ENCODE assay signal across 21 mouse cellular contexts in the genomic region with DNA sequence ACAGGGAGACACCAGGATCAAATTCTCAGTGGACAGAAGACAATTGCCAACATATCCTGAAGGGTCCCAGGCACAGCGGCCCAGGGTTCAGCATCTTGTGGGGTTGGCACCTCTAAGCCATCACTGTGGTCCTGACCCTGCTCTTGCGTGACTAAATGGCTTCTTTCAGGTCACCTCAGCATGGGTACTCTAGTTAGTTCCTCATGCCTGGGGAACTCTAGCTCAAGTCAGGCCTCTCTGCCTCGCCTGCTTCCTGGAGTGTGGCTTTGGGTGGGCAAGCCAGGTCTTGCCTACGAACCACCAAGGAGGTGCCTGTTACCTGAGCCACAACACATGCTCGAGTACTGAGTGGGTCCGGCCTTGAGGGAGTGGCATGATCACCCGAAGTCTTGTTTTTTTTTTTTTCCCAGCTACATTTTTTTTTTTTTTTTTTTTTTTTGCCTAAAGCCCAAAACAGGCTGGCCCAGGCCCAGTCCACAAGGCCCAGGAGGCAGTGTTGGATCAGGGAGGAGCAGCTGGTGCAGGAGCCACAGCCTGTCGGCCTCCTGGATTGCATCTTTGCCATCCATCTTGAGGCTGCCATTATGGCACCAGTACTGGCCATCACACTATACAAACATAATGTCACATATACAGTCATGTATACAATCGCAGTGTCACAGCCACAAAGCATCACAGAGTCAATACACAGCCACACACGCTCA. TPM values are rescaled to one million over a fixed set of nuclear protein-coding genes. Genes with fewer than 3 reads are reported as not detected.
DNase-seq lines count a peak whose midpoint lies in the region; ATAC-seq and TF ChIP-seq lines count a peak whose summit lies in the region.
"Had no signal": no experiment of that assay in that cellular context is flagged by ENCODE, and none has a peak within 500 bp of the region (broad histone marks: within the 10 kb centered on the region; RNA-seq: fewer than 3 reads in every experiment).

No protein-coding gene starts in this region.

- H3K27me3 ChIP-seq in midbrain, embryonic 11.5 days (ENCODE audit: control insufficient read depth, insufficient read depth, low read length) = peaks cover 2% of the 10 kb centered on the region; the same call in 1 of the 2 replicates
- peaks cover 7% of the 10 kb centered on the region; the same call in 1 of the 2 replicates for H3K27me3 ChIP-seq in midbrain, embryonic 14.5 days (ENCODE audit: control insufficient read depth, insufficient read depth, low read length)
- H3K27me3 ChIP-seq in ES-Bruce4 (ENCODE audit: control insufficient read depth, insufficient read depth, low read length, poor library complexity, severe bottlenecking) = no peaks in the 10 kb centered on the region
- H3K27me3 ChIP-seq in embryonic facial prominence, embryonic 14.5 days (replicated peaks; ENCODE audit: control insufficient read depth, insufficient read depth, low read length) = no peaks in the 10 kb centered on the region
- no peaks in the 10 kb centered on the region for H3K27me3 ChIP-seq in stomach, embryonic 15.5 days (replicated peaks)
- H3K27me3 ChIP-seq: hindbrain, embryonic 12.5 days; neural tube, embryonic 13.5 days had no signal

- peak; percentile 60 for DNase-seq in midbrain, embryonic 11.5 days (ENCODE audit: low spot score, missing footprints)
- no peak for DNase-seq in midbrain, embryonic 14.5 days
- DNase-seq in embryonic facial prominence, embryonic 14.5 days (ENCODE audit: low spot score) = peak; percentile 54
- no peak for DNase-seq in left cerebral cortex, adult 18-20 months (ENCODE audit: low spot score in 2 of 2)
- DNase-seq in layer of hippocampus, adult 18-20 months (ENCODE audit: low spot score in 2 of 2) = no peak
- no peak for DNase-seq in thymus, postnatal 4 days
- DNase-seq: cerebellum, adult 8-10 months; gastrocnemius, postnatal 10 days; kidney, adult 11 months; kidney, postnatal 25 days; left cerebral cortex, postnatal 4 days; lung, postnatal 14 days had no signal

- TF ChIP-seq EP300 in ES-Bruce4 (IDR thresholded peaks at IDR 0.05; ENCODE audit: insufficient read depth, low read depth, low read length) = no peak

- no peaks in the 10 kb centered on the region for H3K36me3 ChIP-seq in midbrain, embryonic 11.5 days (ENCODE audit: control insufficient read depth, insufficient read depth, low read length)
- H3K36me3 ChIP-seq in midbrain, embryonic 14.5 days (ENCODE audit: control insufficient read depth, insufficient read depth, low read length) = no peaks in the 10 kb centered on the region
- H3K36me3 ChIP-seq in ES-Bruce4 (ENCODE audit: control insufficient read depth, insufficient read depth, low read length, poor library complexity, severe bottlenecking) = no peaks in the 10 kb centered on the region
- H3K36me3 ChIP-seq in embryonic facial prominence, embryonic 14.5 days (ENCODE audit: control insufficient read depth, insufficient read depth, low read length) = no peaks in the 10 kb centered on the region
- no peaks in the 10 kb centered on the region for H3K36me3 ChIP-seq in stomach, embryonic 15.5 days
- H3K36me3 ChIP-seq: hindbrain, embryonic 12.5 days; neural tube, embryonic 13.5 days had no signal

- H3K9ac ChIP-seq in midbrain, embryonic 11.5 days (ENCODE audit: low read length) = no peak overlapping the region
- H3K9ac ChIP-seq in midbrain, embryonic 14.5 days (replicated peaks; ENCODE audit: low read length) = no peak overlapping the region
- no peak overlapping the region for H3K9ac ChIP-seq in ES-Bruce4 (ENCODE audit: low read depth, poor library complexity, severe bottlenecking)
- H3K9ac ChIP-seq in embryonic facial prominence, embryonic 14.5 days (ENCODE audit: low read depth, low read length) = no peak overlapping the region
- no peak overlapping the region for H3K9ac ChIP-seq in stomach, embryonic 15.5 days
- H3K9ac ChIP-seq: hindbrain, embryonic 12.5 days; liver, embryonic 14.5 days; neural tube, embryonic 13.5 days had no signal

- no peaks in the 10 kb centered on the region for H3K4me1 ChIP-seq in midbrain, embryonic 11.5 days (ENCODE audit: control insufficient read depth, insufficient read depth, low read length)
- H3K4me1 ChIP-seq in midbrain, embryonic 14.5 days (ENCODE audit: control insufficient read depth, insufficient read depth, low read length) = no peaks in the 10 kb centered on the region
- peaks cover 12% of the 10 kb centered on the region for H3K4me1 ChIP-seq in ES-Bruce4 (ENCODE audit: control insufficient read depth, insufficient read depth, low read length)
- H3K4me1 ChIP-seq in embryonic facial prominence, embryonic 14.5 days (ENCODE audit: control insufficient read depth, insufficient read depth, low read length) = no peaks in the 10 kb centered on the region
- H3K4me1 ChIP-seq in stomach, embryonic 15.5 days = no peaks in the 10 kb centered on the region
- H3K4me1 ChIP-seq: hindbrain, embryonic 12.5 days; neural tube, embryonic 13.5 days had no signal

- no peak for TF ChIP-seq CTCF in ES-Bruce4 (IDR thresholded peaks at IDR 0.05; ENCODE audit: low read depth, low read length)

- TF ChIP-seq POLR2A in ES-Bruce4 (IDR thresholded peaks at IDR 0.05; ENCODE audit: insufficient read depth, low read length) = no peak

- no peak for ATAC-seq in midbrain, embryonic 11.5 days (ENCODE audit: low FRiP score)
- ATAC-seq in midbrain, embryonic 14.5 days (ENCODE audit: low FRiP score, low TSS enrichment) = no peak
- peak; percentile 77 for ATAC-seq in embryonic facial prominence, embryonic 14.5 days (ENCODE audit: low read depth)
- no peak for ATAC-seq in stomach, embryonic 15.5 days (ENCODE audit: insufficient read depth, low FRiP score, low read depth)
- ATAC-seq: midbrain, embryonic 16.5 days had no signal

- 86% methylated on average over 10 of the region's 10 CpGs for WGBS in midbrain, embryonic 11.5 days
- WGBS in midbrain, embryonic 14.5 days = 85% methylated on average over 10 of the region's 10 CpGs
- 73% methylated on average over 10 of the region's 10 CpGs for WGBS in embryonic facial prominence, embryonic 14.5 days
- WGBS in stomach, embryonic 15.5 days = 78% methylated on average over 10 of the region's 10 CpGs

- no peak overlapping the region for H3K27ac ChIP-seq in midbrain, embryonic 11.5 days (ENCODE audit: low read depth, low read length)
- H3K27ac ChIP-seq in midbrain, embryonic 14.5 days (replicated peaks; ENCODE audit: low read depth, low read length) = no peak overlapping the region
- peak overlapping the region; percentile 12; the same call in 1 of the 2 replicates for H3K27ac ChIP-seq in ES-Bruce4 (ENCODE audit: insufficient read depth, low read length)
- H3K27ac ChIP-seq in embryonic facial prominence, embryonic 14.5 days (replicated peaks; ENCODE audit: low read depth, low read length) = no peak overlapping the region
- H3K27ac ChIP-seq in stomach, embryonic 15.5 days = peak overlapping the region; percentile 49; the same call in 1 of the 2 replicates
- H3K27ac ChIP-seq: hindbrain, embryonic 12.5 days; liver, embryonic 14.5 days; neural tube, embryonic 13.5 days had no signal

- H3K4me3 ChIP-seq in midbrain, embryonic 11.5 days (ENCODE audit: low read depth, low read length) = no peak overlapping the region
- no peak overlapping the region for H3K4me3 ChIP-seq in midbrain, embryonic 14.5 days (replicated peaks; ENCODE audit: low read depth, low read length)
- no peak overlapping the region for H3K4me3 ChIP-seq in ES-Bruce4 (ENCODE audit: low read depth, low read length)
- no peak overlapping the region for H3K4me3 ChIP-seq in embryonic facial prominence, embryonic 14.5 days (ENCODE audit: low read depth, low read length)
- no peak overlapping the region for H3K4me3 ChIP-seq in stomach, embryonic 15.5 days (replicated peaks)
- H3K4me3 ChIP-seq: hindbrain, embryonic 12.5 days; neural tube, embryonic 13.5 days had no signal

- H3K9me3 ChIP-seq in midbrain, embryonic 11.5 days (ENCODE audit: control insufficient read depth, low read length) = no peaks in the 10 kb centered on the region
- H3K9me3 ChIP-seq in midbrain, embryonic 14.5 days (ENCODE audit: control insufficient read depth, low read length) = no peaks in the 10 kb centered on the region
- H3K9me3 ChIP-seq in ES-Bruce4 (replicated peaks; ENCODE audit: control insufficient read depth, insufficient read depth, low read length, poor library complexity, severe bottlenecking) = no peaks in the 10 kb centered on the region
- no peaks in the 10 kb centered on the region for H3K9me3 ChIP-seq in embryonic facial prominence, embryonic 14.5 days (ENCODE audit: control insufficient read depth, low read length)
- H3K9me3 ChIP-seq in stomach, embryonic 15.5 days = no peaks in the 10 kb centered on the region
- H3K9me3 ChIP-seq: hindbrain, embryonic 12.5 days; neural tube, embryonic 13.5 days had no signal

- no peak overlapping the region for H3K4me2 ChIP-seq in midbrain, embryonic 11.5 days
- H3K4me2 ChIP-seq in midbrain, embryonic 14.5 days (ENCODE audit: low read length) = no peak overlapping the region
- no peak overlapping the region for H3K4me2 ChIP-seq in embryonic facial prominence, embryonic 14.5 days (ENCODE audit: low read depth, low read length)
- H3K4me2 ChIP-seq in stomach, embryonic 15.5 days = no peak overlapping the region
- H3K4me2 ChIP-seq: hindbrain, embryonic 12.5 days; neural tube, embryonic 13.5 days had no signal

RNA-seq across cellular contexts. Expression of gene 6430531B16Rik, which starts 8.2 kb away (rescaled TPM):
- polyA plus RNA-seq in midbrain, embryonic 11.5 days (2014; fragmentation: Nextera tagmentation; extraction: Ambion mirVana) = 0.34 and 1.2 TPM in 2 replicates
- polyA plus RNA-seq in midbrain, embryonic 14.5 days (2014; fragmentation: Nextera tagmentation; extraction: Ambion mirVana) = 0.74 and 0.76 TPM in 2 replicates
- polyA plus RNA-seq in ES-Bruce4 (2011; ENCODE audit: insufficient read depth, insufficient read length, low read depth, missing spikeins) = 3.6 and 3.9 TPM in 2 replicates
- polyA plus RNA-seq in embryonic facial prominence, embryonic 14.5 days (2014; fragmentation: Nextera tagmentation; extraction: Ambion mirVana) = 0.48 and 2.4 TPM in 2 replicates
- polyA plus RNA-seq in stomach, embryonic 15.5 days (2015; fragmentation: Nextera tagmentation; extraction: Ambion mirVana) = 0.21 and 0.45 TPM in 2 replicates
- total RNA-seq in left cerebral cortex, adult 18-20 months (2021) = 1 to 10 TPM in 1 of 2 experiments, under 1 TPM in 1; 0.96 to 1.7 TPM
- 1 to 10 TPM in 1 of 2 experiments, under 1 TPM in 1; 0.99 to 1.5 TPM for total RNA-seq in layer of hippocampus, adult 18-20 months (2021)
- total RNA-seq: gastrocnemius, postnatal 10 days had no signal
- polyA plus RNA-seq: heart, embryonic 14.5 days; liver, embryonic 14.5 days had no signal

RNA-seq across cellular contexts. Expression of gene Adam8, which starts 22.0 kb away (rescaled TPM):
- polyA plus RNA-seq in midbrain, embryonic 11.5 days (2014; fragmentation: Nextera tagmentation; extraction: Ambion mirVana) = 1.8 TPM in 2 replicates
- 2.8 and 3.6 TPM in 2 replicates for polyA plus RNA-seq in midbrain, embryonic 14.5 days (2014; fragmentation: Nextera tagmentation; extraction: Ambion mirVana)
- polyA plus RNA-seq in ES-Bruce4 (2011; ENCODE audit: insufficient read depth, insufficient read length, low read depth, missing spikeins) = 9.2 and 10.6 TPM in 2 replicates
- 1.5 and 2.4 TPM in 2 replicates for polyA plus RNA-seq in embryonic facial prominence, embryonic 14.5 days (2014; fragmentation: Nextera tagmentation; extraction: Ambion mirVana)
- polyA plus RNA-seq in stomach, embryonic 15.5 days (2015; fragmentation: Nextera tagmentation; extraction: Ambion mirVana) = 2.5 and 2.7 TPM in 2 replicates
- 1 to 10 TPM; 3.3 TPM for total RNA-seq in left cerebral cortex, adult 18-20 months (2021)
- total RNA-seq in layer of hippocampus, adult 18-20 months (2021) = 1 to 10 TPM; 3.2 to 4.7 TPM

RNA-seq across cellular contexts. Expression of gene Utf1, which starts 26.8 kb away (rescaled TPM):
- not detected in 2 replicates for polyA plus RNA-seq in midbrain, embryonic 11.5 days (2014; fragmentation: Nextera tagmentation; extraction: Ambion mirVana)
- polyA plus RNA-seq in midbrain, embryonic 14.5 days (2014; fragmentation: Nextera tagmentation; extraction: Ambion mirVana) = not detected in 2 replicates
- 244 and 276 TPM in 2 replicates for polyA plus RNA-seq in ES-Bruce4 (2011; ENCODE audit: insufficient read depth, insufficient read length, low read depth, missing spikeins)
- polyA plus RNA-seq in embryonic facial prominence, embryonic 14.5 days (2014; fragmentation: Nextera tagmentation; extraction: Ambion mirVana) = 0.22 TPM in 1 of 2 replicates, not detected in the other
- polyA plus RNA-seq in stomach, embryonic 15.5 days (2015; fragmentation: Nextera tagmentation; extraction: Ambion mirVana) = 0.10 TPM in 1 of 2 replicates, not detected in the other
- not detected for total RNA-seq in left cerebral cortex, adult 18-20 months (2021)
- total RNA-seq in layer of hippocampus, adult 18-20 months (2021) = not detected
- total RNA-seq: gastrocnemius, postnatal 10 days; layer of hippocampus, postnatal 14 days; left cerebral cortex, postnatal 4 days had no signal
- polyA plus RNA-seq: forebrain, embryonic 14.5 days; heart, embryonic 14.5 days; hindbrain, embryonic 12.5 days; liver, embryonic 14.5 days; midbrain, embryonic 16.5 days; neural tube, embryonic 13.5 days had no signal

Comparison
In these comparisons a context has a peak if more than half of its experiments do, and no peak if none do; other contexts are left out.
1. DNase-seq: peak in midbrain, embryonic 11.5 days (single experiment) and embryonic facial prominence, embryonic 14.5 days (single experiment); none in midbrain, embryonic 14.5 days (single experiment), left cerebral cortex, adult 18-20 months (0 of 2), layer of hippocampus, adult 18-20 months (0 of 2) and thymus, postnatal 4 days (single experiment).
2. H3K27ac ChIP-seq: peak in ES-Bruce4 (single experiment) and stomach, embryonic 15.5 days (single experiment); none in midbrain, embryonic 11.5 days (single experiment), midbrain, embryonic 14.5 days (single experiment) and embryonic facial prominence, embryonic 14.5 days (single experiment).
3. RNA of gene Utf1, which starts 26.8 kb away (polyA plus RNA-seq): 244 to 276 TPM in ES-Bruce4; 0.10 TPM in stomach, embryonic 15.5 days, not detected in midbrain, embryonic 14.5 days, not detected in midbrain, embryonic 11.5 days and 0.22 TPM in embryonic facial prominence, embryonic 14.5 days; every median in the first group is over 100 times any median in the second.